Mouse (Mus musculus): ENCODE measurements at regions not wholly inside any gene's neighbourhood (a gene's known extent, or its start where the extent isn't known, plus 50 kb on each side); places are given as distances from the start of the nearest gene placed in this dataset.

GRCm38 (mm10) chr8:42144220-42144619 lies 727.3 kb upstream of the Frg1 start:
- no peaks in the 10 kb centered on the region for H3K4me1 ChIP-seq (ENCODE audit: control insufficient read depth in 2 of 2, insufficient read depth in 2 of 2, low read length in 2 of 2)
- no peaks in the 10 kb centered on the region for H3K27me3 ChIP-seq (ENCODE audit: control insufficient read depth, insufficient read depth, low read length)
- H3K4me2 ChIP-seq (ENCODE audit: low read length), result no peak overlapping the region
- no peaks in the 10 kb centered on the region for H3K9me3 ChIP-seq (ENCODE audit: control insufficient read depth, low read length)
- no peak overlapping the region for H3K4me3 ChIP-seq (ENCODE audit: control insufficient read depth in 1 of 2, insufficient read depth in 1 of 2, low read depth in 1 of 2, low read length in 2 of 2)
- H3K9ac ChIP-seq (ENCODE audit: low read length), result no peak overlapping the region
- no peak overlapping the region for H3K27ac ChIP-seq (replicated peaks in 1 of 2; ENCODE audit: control insufficient read depth in 1 of 2, insufficient read depth in 1 of 2, low read depth in 2 of 2, low read length in 2 of 2)
- no peaks in the 10 kb centered on the region for H3K36me3 ChIP-seq (ENCODE audit: control insufficient read depth, insufficient read depth, low read length)
- ATAC-seq (ENCODE audit: insufficient number of reproducible peaks, insufficient read depth, low FRiP score, low read depth), result no peak
- WGBS, result 71% methylated on average over 8 of the region's 8 CpGs

- no peak for ATAC-seq (ENCODE audit: insufficient number of reproducible peaks, insufficient read depth, low FRiP score, low read depth)
- H3K27ac ChIP-seq (replicated peaks in 1 of 2; ENCODE audit: control insufficient read depth in 1 of 2, insufficient read depth in 1 of 2, low read depth in 2 of 2, low read length in 2 of 2), result no peak overlapping the region
- 46% methylated on average over 2 of the region's 2 CpGs for WGBS
These were observed 690.7 kb upstream of the Frg1 start for GRCm38 (mm10) chr8:42107582-42107981.

DNA sequence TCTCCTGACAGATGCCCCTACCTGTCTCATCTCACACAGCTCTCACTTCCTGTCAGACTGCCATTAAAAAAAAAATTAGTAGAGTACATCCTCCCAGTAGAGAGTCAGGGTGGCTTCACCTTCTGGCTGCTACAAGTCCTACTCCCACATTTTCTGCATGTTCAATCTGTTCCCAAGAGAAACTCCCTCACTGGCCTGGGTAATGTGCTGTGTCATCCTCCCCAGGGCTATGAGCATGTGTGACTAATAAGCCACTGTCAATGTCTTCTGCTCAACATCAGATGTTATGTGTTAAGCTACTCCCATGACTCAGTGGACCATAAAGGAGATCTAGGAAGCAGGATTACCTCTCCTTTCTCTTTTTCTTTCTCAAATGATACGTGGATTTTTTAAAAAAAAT lies 652.4 kb upstream of the Frg1 start:
- Histone ChIP-seq H3K9me3 (ENCODE audit: control insufficient read depth, low read length) (no peaks in the 10 kb centered on the region), H3K27ac (replicated peaks in 1 of 2; ENCODE audit: control insufficient read depth in 1 of 2, insufficient read depth in 1 of 2, low read depth in 2 of 2, low read length in 2 of 2) (no peak overlapping the region), H3K4me3 (ENCODE audit: control insufficient read depth in 1 of 2, insufficient read depth in 1 of 2, low read depth in 1 of 2, low read length in 2 of 2) (no peak overlapping the region), H3K27me3 (ENCODE audit: control insufficient read depth, insufficient read depth, low read length) (no peaks in the 10 kb centered on the region), H3K4me1 (ENCODE audit: control insufficient read depth in 2 of 2, insufficient read depth in 2 of 2, low read length in 2 of 2) (no peaks in the 10 kb centered on the region), H3K9ac (ENCODE audit: low read length) (no peak overlapping the region), H3K36me3 (ENCODE audit: control insufficient read depth, insufficient read depth, low read length) (no peaks in the 10 kb centered on the region), H3K4me2 (ENCODE audit: low read length) (no peak overlapping the region)
- WGBS, result 67% methylated on average over 1 of the region's 1 CpGs
- ATAC-seq (ENCODE audit: insufficient number of reproducible peaks, insufficient read depth, low FRiP score, low read depth), result no peak

More at GRCm38 (mm10) chr8:42107582-42107981, 690.7 kb upstream of the Frg1 start:
- no peak overlapping the region for H3K4me2 ChIP-seq (ENCODE audit: low read length)
- no peaks in the 10 kb centered on the region for H3K9me3 ChIP-seq (ENCODE audit: control insufficient read depth, low read length)
- no peak overlapping the region for H3K4me3 ChIP-seq (ENCODE audit: control insufficient read depth in 1 of 2, insufficient read depth in 1 of 2, low read depth in 1 of 2, low read length in 2 of 2)
- H3K36me3 ChIP-seq (ENCODE audit: control insufficient read depth, insufficient read depth, low read length), result no peaks in the 10 kb centered on the region
- no peak overlapping the region for H3K9ac ChIP-seq (ENCODE audit: low read length)
- no peaks in the 10 kb centered on the region; a peak in 1 of 4 replicates for H3K4me1 ChIP-seq (ENCODE audit: control insufficient read depth in 2 of 2, insufficient read depth in 2 of 2, low read length in 2 of 2)
- H3K27me3 ChIP-seq (ENCODE audit: control insufficient read depth, insufficient read depth, low read length), result no peaks in the 10 kb centered on the region

- Histone ChIP-seq H3K9ac (ENCODE audit: low read length) (no peak overlapping the region), H3K9me3 (ENCODE audit: control insufficient read depth, low read length) (no peaks in the 10 kb centered on the region), H3K4me2 (ENCODE audit: low read length) (no peak overlapping the region), H3K27me3 (ENCODE audit: control insufficient read depth, insufficient read depth, low read length) (no peaks in the 10 kb centered on the region), H3K36me3 (ENCODE audit: control insufficient read depth, insufficient read depth, low read length) (no peaks in the 10 kb centered on the region), H3K27ac (replicated peaks in 1 of 2; ENCODE audit: control insufficient read depth in 1 of 2, insufficient read depth in 1 of 2, low read depth in 2 of 2, low read length in 2 of 2) (no peak overlapping the region), H3K4me1 (ENCODE audit: control insufficient read depth in 2 of 2, insufficient read depth in 2 of 2, low read length in 2 of 2) (no peaks in the 10 kb centered on the region), H3K4me3 (ENCODE audit: control insufficient read depth in 1 of 2, insufficient read depth in 1 of 2, low read depth in 1 of 2, low read length in 2 of 2) (no peak overlapping the region)
- WGBS, result 86% methylated on average over 5 of the region's 5 CpGs
- ATAC-seq (ENCODE audit: insufficient number of reproducible peaks, insufficient read depth, low FRiP score, low read depth), result no peak
These were observed 626.7 kb upstream of the Frg1 start for GRCm38 (mm10) chr8:42043526-42043925.

- no peak overlapping the region for H3K4me2 ChIP-seq (ENCODE audit: low read length)
- H3K36me3 ChIP-seq (ENCODE audit: control insufficient read depth, insufficient read depth, low read length), result no peaks in the 10 kb centered on the region
- no peak overlapping the region for H3K9ac ChIP-seq (ENCODE audit: low read length)
- ATAC-seq (ENCODE audit: insufficient number of reproducible peaks, insufficient read depth, low FRiP score, low read depth), result no peak
- no peaks in the 10 kb centered on the region for H3K27me3 ChIP-seq (ENCODE audit: control insufficient read depth, insufficient read depth, low read length)
- WGBS, result 90% methylated on average over 2 of the region's 2 CpGs
- H3K4me3 ChIP-seq (ENCODE audit: control insufficient read depth in 1 of 2, insufficient read depth in 1 of 2, low read depth in 1 of 2, low read length in 2 of 2), result no peak overlapping the region
- H3K27ac ChIP-seq (replicated peaks in 1 of 2; ENCODE audit: control insufficient read depth in 1 of 2, insufficient read depth in 1 of 2, low read depth in 2 of 2, low read length in 2 of 2), result no peak overlapping the region
- no peaks in the 10 kb centered on the region for H3K9me3 ChIP-seq (ENCODE audit: control insufficient read depth, low read length)
- no peaks in the 10 kb centered on the region for H3K4me1 ChIP-seq (ENCODE audit: control insufficient read depth in 2 of 2, insufficient read depth in 2 of 2, low read length in 2 of 2)
These were observed 622.4 kb upstream of the Frg1 start for GRCm38 (mm10) chr8:42039245-42039644.

GRCm38 (mm10) chr8:42026934-42027333 lies 610.1 kb upstream of the Frg1 start:
- H3K4me3 ChIP-seq (ENCODE audit: control insufficient read depth in 1 of 2, insufficient read depth in 1 of 2, low read depth in 1 of 2, low read length in 2 of 2), result no peak overlapping the region
- H3K4me2 ChIP-seq (ENCODE audit: low read length), result no peak overlapping the region
- WGBS, result 78% methylated on average over 1 of the region's 1 CpGs
- H3K27me3 ChIP-seq (ENCODE audit: control insufficient read depth, insufficient read depth, low read length), result no peaks in the 10 kb centered on the region
- ATAC-seq (ENCODE audit: insufficient number of reproducible peaks, insufficient read depth, low FRiP score, low read depth), result no peak
- H3K4me1 ChIP-seq (ENCODE audit: control insufficient read depth in 2 of 2, insufficient read depth in 2 of 2, low read length in 2 of 2), result no peaks in the 10 kb centered on the region
- H3K27ac ChIP-seq (replicated peaks in 1 of 2; ENCODE audit: control insufficient read depth in 1 of 2, insufficient read depth in 1 of 2, low read depth in 2 of 2, low read length in 2 of 2), result no peak overlapping the region
- no peak overlapping the region for H3K9ac ChIP-seq (ENCODE audit: low read length)
- H3K36me3 ChIP-seq (ENCODE audit: control insufficient read depth, insufficient read depth, low read length), result no peaks in the 10 kb centered on the region
- no peaks in the 10 kb centered on the region for H3K9me3 ChIP-seq (ENCODE audit: control insufficient read depth, low read length)

DNA sequence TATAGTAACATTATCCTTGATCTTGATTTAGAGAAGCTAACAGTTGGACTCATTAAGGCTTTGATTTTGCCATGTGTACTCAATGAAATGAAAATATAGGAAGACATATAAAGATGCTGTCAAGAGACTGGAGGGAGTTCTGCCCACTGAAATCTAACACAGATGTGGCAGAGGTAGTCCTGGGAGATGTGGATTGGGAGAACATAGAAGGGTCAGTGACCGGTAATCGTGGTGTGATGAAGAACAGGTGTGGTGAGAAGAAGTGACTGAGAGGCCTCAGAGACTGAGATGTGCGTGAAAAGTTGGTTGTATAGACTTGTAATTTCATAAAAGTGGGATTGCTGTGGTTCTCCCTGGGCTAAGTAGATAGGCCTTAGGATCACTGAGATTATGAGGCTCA lies 600.9 kb upstream of the Frg1 start:
- H3K9ac ChIP-seq (ENCODE audit: low read length), result no peak overlapping the region
- 87% methylated on average over 3 of the region's 3 CpGs for WGBS
- H3K4me2 ChIP-seq (ENCODE audit: low read length), result no peak overlapping the region
- H3K9me3 ChIP-seq (ENCODE audit: control insufficient read depth, low read length), result no peaks in the 10 kb centered on the region
- no peaks in the 10 kb centered on the region for H3K36me3 ChIP-seq (ENCODE audit: control insufficient read depth, insufficient read depth, low read length)
- ATAC-seq (ENCODE audit: insufficient number of reproducible peaks, insufficient read depth, low FRiP score, low read depth), result no peak
- H3K27ac ChIP-seq (replicated peaks in 1 of 2; ENCODE audit: control insufficient read depth in 1 of 2, insufficient read depth in 1 of 2, low read depth in 2 of 2, low read length in 2 of 2), result no peak overlapping the region
- no peaks in the 10 kb centered on the region for H3K4me1 ChIP-seq (ENCODE audit: control insufficient read depth in 2 of 2, insufficient read depth in 2 of 2, low read length in 2 of 2)
- H3K4me3 ChIP-seq (ENCODE audit: control insufficient read depth in 1 of 2, insufficient read depth in 1 of 2, low read depth in 1 of 2, low read length in 2 of 2), result no peak overlapping the region
- no peaks in the 10 kb centered on the region for H3K27me3 ChIP-seq (ENCODE audit: control insufficient read depth, insufficient read depth, low read length)

DNA sequence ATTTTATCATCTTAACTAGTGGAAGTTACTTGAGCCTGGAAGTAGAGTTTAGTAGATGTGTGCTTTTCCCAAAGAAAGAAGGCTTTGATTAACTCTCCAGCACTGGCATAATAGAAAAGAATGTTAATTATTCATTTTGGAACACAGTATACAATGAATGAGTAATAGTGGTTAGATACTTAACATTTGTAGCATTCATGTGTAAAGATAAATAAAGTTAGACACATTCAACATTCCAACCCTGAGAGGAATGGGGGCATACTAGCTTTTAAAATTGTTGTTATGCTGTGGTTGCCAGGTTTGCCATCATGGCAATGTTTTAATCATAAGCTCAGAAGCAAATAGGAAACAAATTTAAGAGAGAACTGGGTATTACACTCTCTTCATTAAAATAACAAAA lies 586.3 kb upstream of the Frg1 start:
- H3K9me3 ChIP-seq (ENCODE audit: control insufficient read depth, low read length), result no peaks in the 10 kb centered on the region
- H3K36me3 ChIP-seq (ENCODE audit: control insufficient read depth, insufficient read depth, low read length), result no peaks in the 10 kb centered on the region
- H3K4me2 ChIP-seq (ENCODE audit: low read length), result no peak overlapping the region
- no peaks in the 10 kb centered on the region for H3K4me1 ChIP-seq (ENCODE audit: control insufficient read depth in 2 of 2, insufficient read depth in 2 of 2, low read length in 2 of 2)
- H3K27ac ChIP-seq (replicated peaks in 1 of 2; ENCODE audit: control insufficient read depth in 1 of 2, insufficient read depth in 1 of 2, low read depth in 2 of 2, low read length in 2 of 2), result no peak overlapping the region
- no peaks in the 10 kb centered on the region for H3K27me3 ChIP-seq (ENCODE audit: control insufficient read depth, insufficient read depth, low read length)
- no peak overlapping the region for H3K9ac ChIP-seq (ENCODE audit: low read length)
- no peak overlapping the region for H3K4me3 ChIP-seq (ENCODE audit: control insufficient read depth in 1 of 2, insufficient read depth in 1 of 2, low read depth in 1 of 2, low read length in 2 of 2)
- ATAC-seq (ENCODE audit: insufficient number of reproducible peaks, insufficient read depth, low FRiP score, low read depth), result no peak

Data from heart, embryonic 14.5 days (tissue).